Mouse (Mus musculus): ENCODE data around the gene Lbx1. TPM values are rescaled to one million over a fixed set of nuclear protein-coding genes. Genes with fewer than 3 reads are reported as not detected.

Gene Lbx1
- total RNA-seq, 2 experiments from 2014 or later: 0.30 to 1.4 TPM

- no peak for DNase-seq
These were observed 20.2 kb downstream of the Lbx1 start for GRCm38 (mm10) chr19:45215431-45215830.

GRCm38 (mm10) chr19:45209776-45210422 lies 25.7 kb downstream of the Lbx1 start:
- no peak for DNase-seq

GRCm38 (mm10) chr19:45209191-45209590 lies 26.4 kb downstream of the Lbx1 start:
- DNase-seq: no peak

GRCm38 (mm10) chr19:45208438-45209060 lies 27.1 kb downstream of the Lbx1 start:
- DNase-seq: no peak

GRCm38 (mm10) chr19:45207662-45208437 lies 27.8 kb downstream of the Lbx1 start:
- DNase-seq: no peak

- DNase-seq: no peak
These were observed 28.5 kb downstream of the Lbx1 start for GRCm38 (mm10) chr19:45207153-45207552.

- no peak for DNase-seq
These were observed 30.1 kb downstream of the Lbx1 start for GRCm38 (mm10) chr19:45205311-45206105.

GRCm38 (mm10) chr19:45196967-45197366 lies 38.6 kb downstream of the Lbx1 start:
- no peak for DNase-seq

- DNase-seq: no peak
These were observed 41.0 kb downstream of the Lbx1 start for GRCm38 (mm10) chr19:45194651-45195050.

Other genes starting within 250 kb of the Lbx1 start
- 10 to 100 TPM; 18.3 to 26.3 TPM for gene Sema4g, start 246.7 kb downstream of the Lbx1 start, total RNA-seq (2021)
- gene Twnk, start 230.1 kb downstream of the Lbx1 start, total RNA-seq (2021): 10 to 100 TPM; 26.2 to 29.5 TPM
- 10 to 100 TPM; 50.0 to 58.3 TPM for gene Mrpl43, start 229.4 kb downstream of the Lbx1 start, total RNA-seq (2021)
- 10 to 100 TPM; 63.1 to 77.8 TPM for gene Lzts2, start 221.4 kb downstream of the Lbx1 start, total RNA-seq (2021)
- under 1 TPM; 0.21 to 0.48 TPM for gene Pdzd7, start 190.1 kb downstream of the Lbx1 start, total RNA-seq (2021)
- gene Sfxn3, start 188.3 kb downstream of the Lbx1 start, total RNA-seq (2021): 10 to 100 TPM; 39.3 to 51.5 TPM
- 1 to 10 TPM; 8.2 to 9.2 TPM for gene Kazald1, start 160.6 kb downstream of the Lbx1 start, total RNA-seq (2021)
- gene Tlx1, start 85.1 kb downstream of the Lbx1 start, total RNA-seq (2021): under 1 TPM in 1 of 2 experiments, not detected in 1; 0.15 TPM
- gene Btrc, start 127.9 kb upstream of the Lbx1 start, total RNA-seq (2021): 10 to 100 TPM; 26.4 to 33.3 TPM

All from adrenal gland, postnatal 10 days (tissue).